Mouse (Mus musculus) midbrain, postnatal 0 days (tissue): Measurements from ENCODE around the gene Sf3b4. TPM values are rescaled to one million over a fixed set of nuclear protein-coding genes. Genes with fewer than 3 reads are reported as not detected.
"Not testable (repeated sequence)": the region's sequence is repeated elsewhere in the genome, so short reads cannot be mapped to it uniquely, and the experiment has no call there.

Experiments
- ATAC-seq: fragments of 200-750 bp; cut with Nextera tagmentation; 2 replicates; pipeline ENCODE4 v1.8.0; 2017; ENCODE audit warnings: moderate number of reproducible peaks, mild to moderate bottlenecking, moderate TSS enrichment, moderate library complexity; ENCODE audit not compliant: low FRiP score
- DNase-seq: peaks from one replicate; pipeline ENCODE4 v3.0.0-alpha.2; 2015; ENCODE audit warnings: low spot score
- H3K27ac ChIP-seq: fragments of 300-500 bp; sonication (generic); 2 replicates; pipeline ENCODE4 v1.5.1; 2014; ENCODE audit warnings: low read depth, mild to moderate bottlenecking, low read length, mixed read lengths
- H3K27me3 ChIP-seq: fragments of 300-500 bp; sonication (generic); 2 replicates; pipeline ENCODE4 v1.6.1; 2014; ENCODE audit warnings: low read length, control low read depth, mixed read lengths; ENCODE audit not compliant: insufficient read depth
- H3K36me3 ChIP-seq: fragments of 300-500 bp; sonication (generic); 2 replicates; pipeline ENCODE4 v1.6.1; 2014; ENCODE audit warnings: low read length, control low read depth, mixed read lengths; ENCODE audit not compliant: insufficient read depth
- H3K4me1 ChIP-seq: fragments of 300-500 bp; sonication (generic); 2 replicates; pipeline ENCODE4 v1.6.1; 2014; ENCODE audit warnings: mild to moderate bottlenecking, control low read depth, antibody characterized with exemption, low read length, mixed read lengths; ENCODE audit not compliant: insufficient read depth
- H3K4me2 ChIP-seq: fragments of 300-500 bp; sonication (generic); 2 replicates; pipeline ENCODE4 v1.6.1; 2014; ENCODE audit warnings: low read depth, mild to moderate bottlenecking, low read length, mixed read lengths; ENCODE audit not compliant: poor library complexity, severe bottlenecking
- H3K4me3 ChIP-seq: fragments of 300-500 bp; sonication (generic); 2 replicates; pipeline ENCODE4 v1.5.1; 2014; ENCODE audit warnings: low read depth, mild to moderate bottlenecking, low read length, moderate library complexity
- H3K9ac ChIP-seq: fragments of 300-500 bp; sonication (generic); replicated peaks from 2 replicates; pipeline ENCODE4 v1.6.1; 2014; ENCODE audit warnings: mild to moderate bottlenecking, low read length, moderate library complexity, mixed read lengths; ENCODE audit not compliant: poor library complexity, severe bottlenecking
- H3K9me3 ChIP-seq: fragments of 300-500 bp; sonication (generic); 2 replicates; pipeline ENCODE4 v1.6.1; 2016; ENCODE audit warnings: low read length, control low read depth
- CTCF ChIP-seq: IDR thresholded peaks from 2 replicates; pipeline ENCODE4 v1.5.1; 2016; ENCODE audit warnings: antibody characterized with exemption, mild to moderate bottlenecking
- WGBS: fragments of 180-500 bp; shearing (Covaris S2); extraction: QIAGEN DNeasy Blood & Tissue Kit; methylation state at CpG from one replicate; pipeline ENCODE4 v1.1.7; 2014; 5-methylcytosine and 5-hydroxymethylcytosine counted together
- polyA plus RNA-seq: library from polyadenylated mRNA; unstranded; fragments of >200 nt; fragmentation: Nextera tagmentation; extraction: Ambion mirVana; gene quantifications from 2 replicates; pipeline ENCODE4 v1.2.1, GENCODE M21; 2015
- total RNA-seq: library from RNA; depleted of rRNA; stranded (reverse); fragments of >200 nt; gene quantifications from 2 replicates; pipeline ENCODE4 v1.2.3, GENCODE M21; 2014

Gene Sf3b4
- total and polyA plus RNA-seq, 2 experiments from 2014 or later = 70.3 to 158 TPM

DNA sequence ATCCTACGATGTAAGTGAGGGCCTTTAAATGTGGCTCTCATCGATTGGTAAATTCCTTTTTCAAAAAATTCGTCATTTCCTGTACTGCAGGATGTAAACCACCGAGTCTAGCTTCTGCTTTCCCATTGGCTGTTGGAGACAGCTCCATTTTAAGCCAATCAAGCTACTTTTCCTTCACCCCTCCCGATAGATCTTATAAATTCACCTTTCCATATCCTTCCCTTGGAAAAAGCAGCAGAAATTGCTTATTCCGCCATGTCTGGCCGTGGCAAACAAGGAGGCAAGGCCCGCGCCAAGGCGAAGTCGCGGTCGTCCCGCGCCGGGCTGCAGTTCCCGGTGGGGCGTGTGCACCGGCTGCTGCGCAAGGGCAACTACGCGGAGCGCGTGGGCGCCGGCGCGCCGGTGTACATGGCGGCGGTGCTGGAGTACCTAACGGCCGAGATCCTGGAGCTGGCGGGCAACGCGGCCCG is 47.6 kb downstream of the Sf3b4 start, which contains the start of the genes Bola1 and Hist2h2ab:
TSS of gene Bola1 (minus strand) at position 49 of the 470 bp plus-strand sequence.
TSS of gene Hist2h2ab (plus strand) at position 205 of the 470 bp plus-strand sequence.
- no peaks in the 10 kb centered on the region for H3K9me3 ChIP-seq
- H3K4me2 ChIP-seq = peak within 1 kb of the TSS; percentile 64
- peak within 1 kb of the TSS; percentile 61 for H3K9ac ChIP-seq
- peaks cover 4% of the 10 kb centered on the region; the same call in 1 of the 2 replicates for H3K4me1 ChIP-seq
- H3K36me3 ChIP-seq = no peaks in the 10 kb centered on the region
- H3K27ac ChIP-seq = peak within 1 kb of the TSS; percentile 91
- WGBS = 0% methylated on average over 37 of the region's 37 CpGs
- DNase-seq (peak; percentile 94), ATAC-seq (peak; percentile 92)
- peak within 1 kb of the TSS; percentile 51 for H3K4me3 ChIP-seq
- no peaks in the 10 kb centered on the region for H3K27me3 ChIP-seq
- no peak for TF ChIP-seq CTCF

DNA sequence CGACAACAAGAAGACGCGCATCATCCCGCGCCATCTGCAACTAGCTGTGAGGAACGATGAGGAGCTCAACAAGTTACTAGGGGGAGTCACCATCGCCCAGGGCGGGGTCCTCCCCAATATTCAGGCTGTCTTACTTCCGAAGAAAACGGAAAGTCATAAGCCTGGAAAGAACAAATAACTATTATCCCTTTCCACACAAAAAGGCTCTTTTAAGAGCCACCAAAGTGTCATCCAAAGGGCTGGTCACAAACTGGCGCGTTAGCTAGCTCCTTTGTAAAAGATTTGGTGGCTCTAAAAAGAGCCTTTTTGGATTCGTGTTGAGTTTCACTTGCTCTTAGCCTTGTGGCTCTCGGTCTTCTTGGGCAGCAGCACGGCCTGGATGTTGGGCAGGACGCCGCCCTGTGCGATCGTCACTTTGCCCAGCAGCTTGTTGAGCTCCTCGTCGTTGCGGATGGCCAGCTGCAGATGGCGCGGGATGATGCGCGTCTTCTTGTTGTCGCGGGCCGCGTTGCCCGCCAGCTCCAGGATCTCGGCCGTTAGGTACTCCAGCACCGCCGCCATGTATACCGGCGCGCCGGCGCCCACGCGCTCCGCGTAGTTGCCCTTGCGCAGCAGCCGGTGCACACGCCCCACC is 48.1 kb downstream of the Sf3b4 start:
- Histone ChIP-seq H3K27ac (peak overlapping the region; percentile 91), H3K4me3 (peak overlapping the region; percentile 51), H3K4me2 (peak overlapping the region; percentile 64), H3K9ac (peak overlapping the region; percentile 61)
- 0 out of 2 replicates have a peak, but pooled peaks have one; percentile 5 for TF ChIP-seq CTCF
- peak; percentile 17; the same call in 1 of the 2 replicates for ATAC-seq
- H3K27me3 ChIP-seq, H3K9me3 ChIP-seq, H3K36me3 ChIP-seq, H3K4me1 ChIP-seq: not testable (repeated sequence)
- DNase-seq = peak; percentile 39
- WGBS = 0% methylated on average over 27 of the region's 47 CpGs

GRCm38 (mm10) chr3:96220765-96221639 is 48.9 kb downstream of the Sf3b4 start, which contains the start of the genes Hist2h2ac and Hist2h2be:
Gene Hist2h2ac (minus strand): TSS chr3:96220880.
Gene Hist2h2be (plus strand): TSS chr3:96221119.
- DNase-seq = peak; percentile 94
- ATAC-seq = peak; percentile 86
- Histone ChIP-seq H3K36me3 (no peaks in the 10 kb centered on the region), H3K4me1 (peaks cover 4% of the 10 kb centered on the region; the same call in 1 of the 2 replicates), H3K27me3 (no peaks in the 10 kb centered on the region), H3K9me3 (no peaks in the 10 kb centered on the region), H3K4me2 (peak within 1 kb of the TSS; percentile 64), H3K4me3 (peak within 1 kb of the TSS; percentile 51), H3K27ac (peak within 1 kb of the TSS; percentile 91), H3K9ac (peak within 1 kb of the TSS; percentile 61)
- WGBS = under 1% methylated on average over 43 of the region's 43 CpGs
- TF ChIP-seq CTCF = peak; percentile 1; the same call in 1 of the 2 replicates

GRCm38 (mm10) chr3:96221640-96222038 is 49.5 kb downstream of the Sf3b4 start:
- H3K4me2 ChIP-seq = peak overlapping the region; percentile 64
- peak overlapping the region; percentile 91; the same call in 1 of the 2 replicates for H3K27ac ChIP-seq
- peak overlapping the region; percentile 51 for H3K4me3 ChIP-seq
- no peak for ATAC-seq
- no peaks in the 10 kb centered on the region for H3K9me3 ChIP-seq
- no peaks in the 10 kb centered on the region for H3K36me3 ChIP-seq
- no peaks in the 10 kb centered on the region for H3K27me3 ChIP-seq
- no peak overlapping the region; the same call in 1 of the 2 replicates for H3K9ac ChIP-seq
- peaks cover 4% of the 10 kb centered on the region; the same call in 1 of the 2 replicates for H3K4me1 ChIP-seq
- WGBS = 5% methylated on average over 9 of the region's 9 CpGs
- TF ChIP-seq CTCF = no peak
- DNase-seq = no peak

DNA sequence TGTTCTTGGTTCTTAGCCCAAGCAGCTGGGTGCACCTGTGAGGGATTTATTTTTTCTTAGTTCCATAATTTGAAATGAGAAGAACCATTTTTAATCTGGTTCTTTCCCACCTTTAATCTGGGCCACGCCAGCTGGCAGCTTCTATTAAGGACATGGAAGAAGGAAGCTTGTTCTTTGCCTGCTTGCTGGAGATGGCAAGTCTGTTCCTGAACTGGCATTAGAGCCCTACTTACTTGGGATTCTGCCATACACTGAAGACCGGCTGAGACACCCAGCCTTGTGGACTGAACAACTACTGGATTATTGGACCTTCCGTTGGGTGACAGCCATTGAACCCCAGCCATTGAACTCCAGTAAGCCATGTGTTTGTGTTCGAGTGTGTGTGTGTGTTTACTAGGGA is 50.6 kb downstream of the Sf3b4 start:
- no peak for ATAC-seq
- DNase-seq = no peak
- Histone ChIP-seq H3K4me2 (peak overlapping the region; percentile 18; the same call in 1 of the 2 replicates), H3K36me3 (no peaks in the 10 kb centered on the region), H3K9me3 (no peaks in the 10 kb centered on the region), H3K27ac (no peak overlapping the region), H3K27me3 (no peaks in the 10 kb centered on the region), H3K4me3 (no peak overlapping the region), H3K9ac (no peak overlapping the region), H3K4me1 (peaks cover 4% of the 10 kb centered on the region; the same call in 1 of the 2 replicates)
- 84% methylated on average over 4 of the region's 4 CpGs for whole genome bisulfite sequencing
- TF ChIP-seq CTCF = no peak
